Mouse (Mus musculus) layer of hippocampus, adult 18-20 months (tissue): ENCODE data around the gene Mipol1. TPM values are rescaled to one million over a fixed set of nuclear protein-coding genes. Genes with fewer than 3 reads are reported as not detected.

Source experiments
- DNase-seq, 2 experiments: peaks; one replicate each; pipeline ENCODE4 v3.0.0; 2022; ENCODE audit warnings: low spot score in 2 of 2
- total RNA-seq, 2 experiments: library from RNA; stranded (reverse); gene quantifications; 2 replicates each; pipeline ENCODE4 v1.2.3; 2021

Gene Mipol1
- total RNA-seq, 2 experiments from 2014 or later = 6.0 to 7.4 TPM

- DNase-seq = no peak
These were observed 314.6 kb downstream of the Mipol1 start for GRCm38 (mm10) chr12:57544641-57545370.

GRCm38 (mm10) chr12:57545371-57546241, 315.4 kb downstream of the Mipol1 start:
- DNase-seq = no peak

Other genes with a start within 250 kb of the Mipol1 start
- gene Slc25a21, start 33.0 kb upstream of the Mipol1 start, total RNA-seq = under 1 TPM; 0.32 to 0.89 TPM
- 10 to 100 TPM; 17.6 to 19.1 TPM for gene Prps1l3, start within 50 bp of the Mipol1 start, total RNA-seq